Mouse (Mus musculus) granulocyte monocyte progenitor cell, adult 5-6 weeks (primary cell): Measurements from ENCODE around the gene Purb. TPM values are rescaled to one million over a fixed set of nuclear protein-coding genes. Genes with fewer than 3 reads are reported as not detected.

ENCODE experiments used
- ATAC-seq: replicated peaks from 2 replicates; pipeline ENCODE4 v1.8.0; 2016; ENCODE audit warnings: mild to moderate bottlenecking, moderate TSS enrichment, inconsistent platforms; ENCODE audit not compliant: poor library complexity, severe bottlenecking
- total RNA-seq, 2 experiments: library from RNA; stranded (forward) in 1 of 2; stranded (reverse) in 1 of 2; fragments of 200-712, 200-1000 nt in 1 of 2; fragments of >200 nt in 1 of 2; fragmentation: Nextera tagmentation in 1 of 2; gene quantifications; 2 replicates each; pipeline ENCODE4 v1.2.3; 2014 to 2017

The Purb gene
- total RNA-seq (2014; fragmentation: Nextera tagmentation) (29.3 and 36.4 TPM in 2 replicates), total RNA-seq (2017) (35.7 and 43.4 TPM in 2 replicates)

GRCm38 (mm10) chr11:6475867-6476484 lies at the start of gene Purb:
Purb (minus strand) TSS chr11:6475917.
- ATAC-seq: peak; percentile 84

GRCm38 (mm10) chr11:6525241-6525640 lies 49.5 kb upstream of the Purb start:
- ATAC-seq: no peak

DNA sequence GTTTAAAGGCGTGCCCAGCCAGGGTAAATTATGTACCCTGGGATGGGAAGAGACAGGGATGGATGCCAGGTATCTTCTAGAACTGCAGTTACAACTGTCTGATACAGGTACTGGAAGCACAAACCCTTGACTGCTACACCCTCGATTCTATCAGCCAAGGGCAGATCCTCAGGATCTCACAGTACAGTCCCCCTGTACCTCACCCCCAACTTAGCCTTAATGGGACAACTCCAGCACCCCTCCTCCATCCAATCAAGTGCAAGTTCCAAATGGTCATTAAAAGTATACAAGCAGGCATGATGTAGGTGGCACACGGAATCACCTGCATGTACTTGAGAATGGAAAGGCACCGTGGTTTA lies 49.1 kb upstream of the Purb start:
- ATAC-seq: no peak

GRCm38 (mm10) chr11:6524165-6524879 lies 48.6 kb upstream of the Purb start:
- ATAC-seq: no peak

GRCm38 (mm10) chr11:6523662-6524088 lies 48.0 kb upstream of the Purb start:
- ATAC-seq: no peak

GRCm38 (mm10) chr11:6522782-6523525 lies 47.2 kb upstream of the Purb start:
- ATAC-seq: peak; percentile 59

- peak; percentile 74 for ATAC-seq
Measured at GRCm38 (mm10) chr11:6520507-6521173, 44.9 kb upstream of the Purb start, which contains the start of gene Myo1g. Myo1g (minus strand) TSS chr11:6520965.

GRCm38 (mm10) chr11:6519491-6520033 lies 43.8 kb upstream of the Purb start:
- peak; percentile 65 for ATAC-seq

DNA sequence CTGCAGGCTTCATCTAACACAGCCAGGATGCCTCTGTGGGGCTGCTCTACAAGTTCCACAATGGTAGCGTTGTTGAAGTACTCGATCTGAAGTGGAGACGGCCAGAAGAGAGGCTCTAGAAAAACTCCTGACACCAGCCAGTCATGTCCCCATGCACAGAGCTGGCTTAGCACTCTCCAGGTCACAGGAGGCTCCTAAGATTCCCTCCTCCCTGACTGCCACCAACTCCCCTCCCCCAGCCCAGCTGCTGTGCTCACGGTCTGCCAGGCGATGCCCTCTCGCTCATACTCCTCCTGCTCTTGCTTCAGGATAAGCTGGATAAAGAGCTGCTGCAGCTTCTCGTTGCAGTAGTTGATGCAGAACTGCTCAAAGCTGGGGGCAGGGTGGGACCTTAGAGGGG lies 39.1 kb upstream of the Purb start:
- no peak for ATAC-seq

DNA sequence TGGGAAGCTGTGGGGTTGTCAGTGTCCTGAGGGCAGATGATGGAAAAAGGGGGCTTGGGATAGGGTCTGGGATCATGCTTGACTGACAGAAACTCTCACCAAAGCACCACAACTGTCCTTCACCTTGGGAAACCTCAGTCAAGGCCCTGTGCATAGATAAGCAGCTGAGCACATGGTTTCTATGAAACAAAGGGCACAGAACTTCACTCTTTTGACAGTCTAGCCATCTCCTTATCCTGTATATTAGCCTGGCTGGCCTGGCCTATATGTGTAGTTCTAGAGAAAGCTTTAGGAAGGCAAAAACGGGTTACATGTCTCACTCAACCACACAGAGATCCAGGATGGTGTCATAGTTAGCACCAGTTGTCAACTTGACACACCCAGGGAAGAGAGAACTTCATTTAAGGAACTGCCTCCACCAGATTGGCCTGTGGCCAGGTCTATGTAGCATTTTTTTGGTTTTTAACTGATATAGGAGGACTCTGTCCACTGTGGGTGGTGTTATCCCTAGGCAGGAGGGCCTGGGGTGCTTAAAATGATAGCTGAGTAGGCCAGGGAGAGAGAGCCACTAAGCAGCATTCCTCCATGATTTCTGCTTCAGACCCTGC lies 32.7 kb upstream of the Purb start:
- ATAC-seq: peak; percentile 39

DNA sequence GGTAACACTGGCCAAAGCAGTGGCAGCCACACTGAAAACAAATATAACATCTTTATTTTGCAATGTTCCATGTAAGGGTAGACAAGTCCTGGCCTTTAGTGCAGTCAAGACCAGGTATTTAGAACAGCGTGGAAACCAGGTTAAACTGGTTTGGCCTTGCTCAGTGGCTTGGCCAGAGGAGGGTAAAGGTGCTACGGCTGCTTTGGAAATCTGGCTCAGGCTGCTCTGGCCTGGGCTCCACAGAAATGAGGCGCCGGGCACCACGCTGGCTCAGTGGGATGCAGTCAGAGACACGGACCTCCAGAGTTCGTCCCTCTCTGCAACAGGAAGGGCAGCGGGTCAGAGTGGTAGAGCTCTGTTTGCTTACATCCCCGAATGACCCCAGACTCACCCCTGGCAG lies 30.8 kb upstream of the Purb start:
- ATAC-seq: no peak

DNA sequence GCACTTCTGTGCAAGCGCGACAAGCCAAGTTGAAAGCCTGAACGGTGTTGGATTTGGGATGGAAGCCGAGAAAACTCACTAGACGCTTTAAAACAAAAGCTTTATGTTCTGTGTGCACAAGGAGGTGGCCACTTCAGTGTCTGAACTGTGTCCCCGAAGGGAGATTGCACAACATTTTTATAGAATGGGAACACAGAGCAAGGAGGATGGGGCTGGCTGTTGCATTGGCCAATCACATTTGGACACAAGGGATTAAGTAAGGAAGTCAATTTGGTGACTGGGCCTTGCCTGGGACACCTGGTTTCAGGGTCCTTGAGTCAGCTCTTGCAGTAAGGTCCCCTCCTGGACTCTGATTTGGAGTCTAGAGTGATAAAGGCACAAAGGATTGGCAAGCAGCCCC lies 29.0 kb upstream of the Purb start:
- ATAC-seq: peak; percentile 91

DNA sequence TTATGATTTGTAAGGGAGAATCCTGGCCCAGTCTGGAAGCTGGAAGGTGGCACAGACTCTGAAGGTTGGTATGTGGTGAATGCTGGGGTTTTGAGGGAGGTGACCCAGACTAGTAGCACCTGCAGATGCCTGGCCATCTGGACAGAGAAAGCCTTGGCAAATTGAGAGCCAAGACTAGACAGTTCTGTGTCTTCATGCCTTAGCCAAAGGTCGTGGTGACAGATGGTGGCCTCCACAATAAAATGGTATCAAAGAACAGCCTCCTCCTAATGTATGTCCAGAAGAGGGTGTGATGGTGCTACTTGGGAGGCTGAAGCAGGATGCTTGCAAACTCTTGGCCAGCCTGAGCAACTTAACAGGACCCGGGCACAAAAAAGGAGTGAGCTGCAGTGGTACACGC lies 28.5 kb upstream of the Purb start:
- ATAC-seq: no peak

GRCm38 (mm10) chr11:6502506-6502905 lies 26.8 kb upstream of the Purb start:
- no peak for ATAC-seq

GRCm38 (mm10) chr11:6497311-6497948 lies 21.7 kb upstream of the Purb start:
- peak; percentile 99 for ATAC-seq

DNA sequence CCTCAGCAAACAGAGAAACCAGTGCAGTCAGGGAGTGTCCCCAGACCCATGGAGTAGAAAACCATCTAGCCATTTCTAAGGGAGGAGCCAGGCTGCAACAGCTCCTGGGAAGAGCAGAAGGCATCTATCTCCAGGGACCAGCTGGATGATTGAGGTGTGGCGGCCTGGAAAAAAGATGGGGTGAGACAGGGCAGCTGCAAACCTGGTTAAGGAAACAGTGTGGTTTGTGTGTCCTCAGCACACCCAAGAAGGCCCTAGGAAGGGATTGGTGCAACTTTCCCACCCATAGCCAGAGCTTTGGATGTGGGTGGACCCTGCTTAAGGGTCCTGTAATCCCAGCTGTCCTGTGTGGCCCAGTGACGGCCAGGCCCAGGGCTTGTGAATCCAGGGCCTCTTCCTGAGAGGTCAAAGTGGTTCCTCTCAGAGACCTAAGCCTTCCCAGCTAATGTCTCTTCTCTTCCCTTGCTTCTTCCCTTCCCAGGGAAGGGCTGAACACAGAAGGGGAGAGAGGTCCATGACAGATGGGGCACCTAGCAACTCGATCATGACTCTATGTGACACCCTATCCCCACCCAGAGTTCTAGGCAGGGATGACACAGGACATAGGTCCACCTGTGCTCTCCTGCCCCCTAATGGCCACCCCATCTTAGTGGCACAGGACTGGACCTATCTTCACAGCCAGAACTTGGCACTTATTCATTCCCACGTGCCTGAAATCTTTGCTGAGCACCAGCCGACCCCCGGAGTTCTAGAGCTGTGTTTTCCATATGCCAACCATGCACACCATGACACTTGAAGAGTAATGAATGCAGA lies 14.2 kb upstream of the Purb start:
- peak; percentile 93 for ATAC-seq

- ATAC-seq: no peak
Measured at GRCm38 (mm10) chr11:6489257-6489656, 13.5 kb upstream of the Purb start.

DNA sequence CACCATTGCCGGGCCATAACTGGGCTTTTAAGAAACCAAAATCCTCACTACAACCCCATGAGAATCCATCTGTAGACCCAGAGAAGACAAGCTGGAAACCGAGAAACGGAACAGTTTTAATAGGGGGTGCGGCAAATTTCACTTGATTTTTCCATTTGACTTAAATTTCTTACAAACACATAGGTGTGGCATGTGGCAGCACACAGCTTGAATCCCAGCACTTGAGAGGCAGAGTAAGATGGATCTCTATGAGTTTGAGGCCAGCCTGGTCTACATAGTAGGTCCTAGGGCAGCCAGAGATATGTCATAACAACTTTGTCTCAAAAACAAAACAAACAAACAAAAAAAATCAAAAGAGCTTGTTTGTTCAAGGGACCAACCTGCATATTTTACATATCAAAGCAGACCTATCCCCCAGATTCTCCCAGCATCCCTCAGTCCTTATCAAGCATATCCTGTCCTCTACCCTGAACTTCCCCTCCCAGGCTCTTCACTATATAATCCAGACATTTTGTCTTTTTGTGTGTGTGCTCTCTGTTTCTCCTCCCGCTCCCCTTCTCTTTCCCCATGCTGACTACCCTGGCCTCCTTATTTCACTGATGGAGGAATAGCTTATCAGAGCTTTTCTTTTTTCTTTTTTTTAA lies 12.4 kb upstream of the Purb start:
- no peak for ATAC-seq
